Mouse (Mus musculus) midbrain, embryonic 15.5 days (tissue): Measurements from ENCODE around the gene Exosc5. TPM values are rescaled to one million over a fixed set of nuclear protein-coding genes. Genes with fewer than 3 reads are reported as not detected.

Experiments used
- ATAC-seq: fragments of 200-750 bp; cut with Nextera tagmentation; replicated peaks from 2 replicates; pipeline ENCODE4 v1.8.0; 2017; ENCODE audit warnings: moderate TSS enrichment
- H3K27ac ChIP-seq: fragments of 300-500 bp; sonication (generic); 2 replicates; pipeline ENCODE4 v1.5.1; 2015; ENCODE audit warnings: mild to moderate bottlenecking, inconsistent platforms
- H3K27me3 ChIP-seq: fragments of 300-500 bp; sonication (generic); replicated peaks from 2 replicates; pipeline ENCODE4 v1.6.1; 2015; ENCODE audit warnings: inconsistent platforms
- H3K36me3 ChIP-seq: fragments of 300-500 bp; sonication (generic); replicated peaks from 2 replicates; pipeline ENCODE4 v1.6.1; 2015; ENCODE audit warnings: inconsistent platforms
- H3K4me1 ChIP-seq: fragments of 300-500 bp; sonication (generic); 2 replicates; pipeline ENCODE4 v1.6.1; 2015; ENCODE audit warnings: inconsistent platforms
- H3K4me2 ChIP-seq: fragments of 300-500 bp; sonication (generic); 2 replicates; pipeline ENCODE4 v1.6.1; 2015; ENCODE audit warnings: inconsistent platforms, mild to moderate bottlenecking, moderate library complexity
- H3K4me3 ChIP-seq: fragments of 300-500 bp; sonication (generic); 2 replicates; pipeline ENCODE4 v1.5.1; 2015; ENCODE audit warnings: mild to moderate bottlenecking, inconsistent platforms
- H3K9ac ChIP-seq: fragments of 300-500 bp; sonication (generic); 2 replicates; pipeline ENCODE4 v1.6.1; 2015; ENCODE audit warnings: mild to moderate bottlenecking, inconsistent platforms
- H3K9me3 ChIP-seq: fragments of 300-500 bp; sonication (generic); 2 replicates; pipeline ENCODE4 v1.6.1; 2016; ENCODE audit warnings: inconsistent platforms
- WGBS: fragments of 180-500 bp; shearing (Covaris S2); methylation state at CpG from one replicate; pipeline ENCODE4 v1.1.7; 2015; ENCODE audit warnings: mixed read lengths; 5-methylcytosine and 5-hydroxymethylcytosine counted together
- polyA plus RNA-seq: library from polyadenylated mRNA; unstranded; fragments of >200 nt; fragmentation: Nextera tagmentation; extraction: Ambion mirVana; gene quantifications from 2 replicates; pipeline ENCODE4 v1.2.1, GENCODE M21; 2015

Exosc5 gene
- polyA plus RNA-seq, 1 experiment from 2014 or later = 41.0 TPM

DNA sequence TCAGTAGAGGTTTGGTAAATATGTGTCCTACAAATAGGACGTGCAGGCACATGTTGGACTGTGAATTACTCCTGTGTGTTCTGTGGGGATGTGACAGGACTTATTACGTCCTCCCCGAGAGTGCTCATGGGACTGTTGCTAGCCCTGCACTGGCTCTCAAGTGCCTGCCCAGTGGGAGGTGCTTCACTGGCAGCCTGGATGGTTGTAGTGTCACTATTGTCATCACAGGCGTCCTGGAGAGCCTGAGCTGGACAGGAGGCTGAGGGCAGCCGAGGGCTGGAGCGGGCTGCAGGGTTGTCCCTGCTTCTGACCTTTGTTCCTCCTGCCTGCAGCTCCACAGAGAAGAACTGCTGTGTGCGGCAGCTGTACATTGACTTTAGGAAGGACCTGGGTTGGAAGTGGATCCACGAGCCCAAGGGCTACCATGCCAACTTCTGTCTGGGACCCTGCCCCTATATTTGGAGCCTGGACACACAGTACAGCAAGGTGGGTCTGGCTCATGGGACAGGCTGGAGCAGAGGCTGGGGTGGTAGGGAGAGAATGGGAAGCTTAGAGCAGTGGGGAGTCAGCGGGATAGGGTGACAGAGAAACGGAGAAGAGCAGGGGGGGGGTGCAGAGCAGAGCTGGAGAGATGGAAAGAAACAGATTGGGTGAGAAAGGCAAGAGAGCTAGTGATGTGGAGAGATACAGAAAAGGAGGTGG, 45.0 kb downstream of the Exosc5 start:
- no peak overlapping the region for H3K9ac ChIP-seq
- WGBS = 20% methylated on average over 10 of the region's 10 CpGs
- H3K9me3 ChIP-seq = no peaks in the 10 kb centered on the region
- peak; percentile 53 for ATAC-seq
- no peak overlapping the region for H3K27ac ChIP-seq
- H3K36me3 ChIP-seq = no peaks in the 10 kb centered on the region
- H3K4me3 ChIP-seq = peak overlapping the region; percentile 39
- H3K4me2 ChIP-seq = peak overlapping the region; percentile 72
- peaks cover 10% of the 10 kb centered on the region; the same call in 1 of the 2 replicates for H3K27me3 ChIP-seq
- H3K4me1 ChIP-seq = peaks cover 14% of the 10 kb centered on the region

DNA sequence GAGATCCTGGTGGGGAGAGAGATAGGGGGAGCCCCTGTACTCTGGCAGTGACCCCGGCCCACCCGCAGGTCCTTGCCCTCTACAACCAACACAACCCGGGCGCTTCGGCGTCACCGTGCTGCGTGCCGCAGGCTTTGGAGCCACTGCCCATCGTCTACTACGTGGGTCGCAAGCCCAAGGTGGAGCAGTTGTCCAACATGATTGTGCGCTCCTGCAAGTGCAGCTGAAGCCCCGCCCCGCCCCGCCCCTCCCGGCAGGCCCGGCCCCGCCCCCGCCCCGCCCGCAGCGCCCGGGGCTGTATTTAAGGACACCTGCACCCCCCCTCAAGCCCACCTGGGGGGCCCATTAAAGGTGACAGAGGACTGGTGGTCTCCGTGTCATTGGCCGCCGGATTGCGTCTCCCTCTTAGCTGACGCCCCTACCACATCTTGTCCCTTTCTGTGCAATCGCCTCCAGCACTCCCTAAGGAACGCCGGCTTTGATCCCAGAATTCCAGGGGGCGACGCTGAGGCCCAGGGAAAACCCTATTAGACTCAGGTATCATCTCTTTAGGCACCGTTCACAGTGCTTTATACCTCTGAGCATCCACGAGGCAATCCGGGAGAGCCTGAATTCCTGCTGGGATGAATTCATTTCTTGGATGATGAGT, 45.9 kb downstream of the Exosc5 start:
- peaks cover 17% of the 10 kb centered on the region for H3K4me1 ChIP-seq
- WGBS = 6% methylated on average over 33 of the region's 37 CpGs
- ATAC-seq = peak; percentile 52
- H3K27me3 ChIP-seq = peaks cover 10% of the 10 kb centered on the region; the same call in 1 of the 2 replicates
- H3K4me3 ChIP-seq = peak overlapping the region; percentile 39
- peak overlapping the region; percentile 72 for H3K4me2 ChIP-seq
- no peaks in the 10 kb centered on the region for H3K9me3 ChIP-seq
- H3K27ac ChIP-seq = no peak overlapping the region
- peak overlapping the region; percentile 35 for H3K9ac ChIP-seq
- no peaks in the 10 kb centered on the region for H3K36me3 ChIP-seq

GRCm38 (mm10) chr7:25705801-25706251, 46.9 kb downstream of the Exosc5 start:
- H3K4me3 ChIP-seq = no peak overlapping the region
- H3K9ac ChIP-seq = no peak overlapping the region
- no peak for ATAC-seq
- WGBS = 69% methylated on average over 6 of the region's 6 CpGs
- H3K4me2 ChIP-seq = no peak overlapping the region
- H3K9me3 ChIP-seq = no peaks in the 10 kb centered on the region
- H3K27me3 ChIP-seq = peaks cover 10% of the 10 kb centered on the region; the same call in 1 of the 2 replicates
- H3K27ac ChIP-seq = no peak overlapping the region
- no peaks in the 10 kb centered on the region for H3K36me3 ChIP-seq
- peaks cover 26% of the 10 kb centered on the region for H3K4me1 ChIP-seq

DNA sequence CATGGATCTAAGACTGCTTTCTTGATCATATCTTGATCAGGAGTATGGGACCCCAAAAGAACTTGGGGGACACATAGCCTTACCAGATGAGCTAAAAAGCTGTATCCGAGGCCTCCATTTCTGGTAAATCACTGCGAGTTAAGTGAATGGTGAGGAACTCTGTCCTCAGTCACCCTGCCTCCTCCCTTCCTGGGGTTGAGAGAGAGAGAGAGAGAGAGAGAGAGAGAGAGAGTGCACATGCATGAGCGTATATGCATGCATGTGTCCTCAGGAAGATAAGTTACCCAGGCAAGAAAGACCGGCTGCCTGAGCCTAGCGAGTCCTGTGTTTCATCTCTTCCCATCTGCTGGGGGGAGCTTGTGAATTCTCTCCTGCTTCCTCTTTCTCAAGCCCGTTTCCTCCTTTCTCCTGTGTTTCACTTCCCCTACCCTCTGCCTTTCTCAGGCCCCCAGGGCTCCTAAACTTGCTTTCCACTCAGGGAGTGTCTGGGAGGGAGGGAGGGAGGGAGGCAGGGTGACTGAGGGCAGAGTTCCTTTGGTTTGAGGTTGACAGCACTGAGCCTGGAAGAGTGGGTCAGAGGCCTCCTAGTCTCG, 47.7 kb downstream of the Exosc5 start:
- H3K4me1 ChIP-seq = peaks cover 31% of the 10 kb centered on the region
- H3K9ac ChIP-seq = no peak overlapping the region
- H3K9me3 ChIP-seq = no peaks in the 10 kb centered on the region
- H3K36me3 ChIP-seq = no peaks in the 10 kb centered on the region
- 71% methylated on average over 7 of the region's 7 CpGs for WGBS
- peaks cover 10% of the 10 kb centered on the region; the same call in 1 of the 2 replicates for H3K27me3 ChIP-seq
- no peak for ATAC-seq
- no peak overlapping the region for H3K4me2 ChIP-seq
- no peak overlapping the region for H3K27ac ChIP-seq
- no peak overlapping the region for H3K4me3 ChIP-seq

DNA sequence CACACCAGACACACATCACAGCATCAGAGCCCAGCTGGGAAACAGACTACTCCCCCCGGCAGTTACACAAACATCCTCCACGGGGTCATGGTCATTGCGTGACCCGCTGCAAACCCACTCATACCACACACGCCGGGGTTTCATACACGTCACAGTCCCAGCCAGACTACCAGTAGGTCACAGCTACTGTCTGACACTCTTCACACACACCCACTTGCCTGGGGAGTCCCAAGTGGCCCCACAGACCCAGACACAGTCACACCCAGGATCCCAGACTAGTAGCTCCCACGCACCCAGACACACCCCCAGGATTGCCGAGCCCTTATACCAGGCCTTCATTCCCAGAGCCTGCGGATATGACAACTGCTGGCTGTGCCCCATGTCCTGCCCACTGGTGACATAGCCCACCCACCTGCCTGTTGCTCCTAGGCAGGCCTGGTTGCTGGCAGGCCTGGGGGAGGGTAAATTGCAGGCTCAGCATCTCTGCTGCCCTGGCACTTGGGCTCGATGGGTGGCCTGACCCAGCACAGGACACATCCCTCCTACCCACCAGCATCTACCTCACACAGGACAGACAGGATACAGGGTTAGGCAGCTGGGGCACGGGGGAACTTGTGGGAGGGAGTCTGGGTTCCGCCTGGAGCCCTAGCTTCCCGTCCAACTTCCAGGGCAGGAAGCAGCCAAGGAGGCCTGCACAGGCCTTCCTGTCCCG, 48.8 kb downstream of the Exosc5 start:
- Histone ChIP-seq H3K27ac (peak overlapping the region; percentile 38; the same call in 1 of the 2 replicates), H3K9me3 (no peaks in the 10 kb centered on the region), H3K27me3 (peaks cover 10% of the 10 kb centered on the region; the same call in 1 of the 2 replicates), H3K4me3 (no peak overlapping the region), H3K36me3 (no peaks in the 10 kb centered on the region), H3K4me1 (peaks cover 31% of the 10 kb centered on the region), H3K4me2 (no peak overlapping the region), H3K9ac (no peak overlapping the region)
- 73% methylated on average over 15 of the region's 15 CpGs for WGBS
- no peak for ATAC-seq

GRCm38 (mm10) chr7:25709961-25710360, 51.0 kb downstream of the Exosc5 start:
- Histone ChIP-seq H3K27me3 (no peaks in the 10 kb centered on the region), H3K9me3 (no peaks in the 10 kb centered on the region), H3K4me2 (no peak overlapping the region), H3K9ac (peak overlapping the region; percentile 34), H3K36me3 (peaks cover 17% of the 10 kb centered on the region), H3K4me3 (no peak overlapping the region), H3K4me1 (peaks cover 20% of the 10 kb centered on the region), H3K27ac (no peak overlapping the region)
- WGBS = 17% methylated on average over 12 of the region's 12 CpGs
- peak; percentile 7; the same call in 1 of the 2 replicates for ATAC-seq

GRCm38 (mm10) chr7:25710519-25711130, 51.7 kb downstream of the Exosc5 start:
- H3K4me2 ChIP-seq = peak overlapping the region; percentile 8; the same call in 1 of the 2 replicates
- ATAC-seq = peak; percentile 28; the same call in 1 of the 2 replicates

GRCm38 (mm10) chr7:25711165-25711564, 52.2 kb downstream of the Exosc5 start:
- H3K36me3 ChIP-seq = peaks cover 29% of the 10 kb centered on the region
- no peaks in the 10 kb centered on the region for H3K9me3 ChIP-seq
- no peak for ATAC-seq
- H3K9ac ChIP-seq = no peak overlapping the region
- H3K4me3 ChIP-seq = no peak overlapping the region
- peaks cover 17% of the 10 kb centered on the region for H3K4me1 ChIP-seq
- H3K27ac ChIP-seq = no peak overlapping the region
- 60% methylated on average over 5 of the region's 5 CpGs for WGBS
- H3K27me3 ChIP-seq = no peaks in the 10 kb centered on the region
- no peak overlapping the region for H3K4me2 ChIP-seq

More at GRCm38 (mm10) chr7:25710519-25711130, 51.7 kb downstream of the Exosc5 start:
- H3K27ac ChIP-seq = no peak overlapping the region
- peaks cover 24% of the 10 kb centered on the region for H3K36me3 ChIP-seq
- H3K4me3 ChIP-seq = no peak overlapping the region
- peak overlapping the region; percentile 34; the same call in 1 of the 2 replicates for H3K9ac ChIP-seq
- H3K27me3 ChIP-seq = no peaks in the 10 kb centered on the region
- WGBS = 7% methylated on average over 6 of the region's 7 CpGs
- no peaks in the 10 kb centered on the region for H3K9me3 ChIP-seq
- H3K4me1 ChIP-seq = peaks cover 17% of the 10 kb centered on the region

DNA sequence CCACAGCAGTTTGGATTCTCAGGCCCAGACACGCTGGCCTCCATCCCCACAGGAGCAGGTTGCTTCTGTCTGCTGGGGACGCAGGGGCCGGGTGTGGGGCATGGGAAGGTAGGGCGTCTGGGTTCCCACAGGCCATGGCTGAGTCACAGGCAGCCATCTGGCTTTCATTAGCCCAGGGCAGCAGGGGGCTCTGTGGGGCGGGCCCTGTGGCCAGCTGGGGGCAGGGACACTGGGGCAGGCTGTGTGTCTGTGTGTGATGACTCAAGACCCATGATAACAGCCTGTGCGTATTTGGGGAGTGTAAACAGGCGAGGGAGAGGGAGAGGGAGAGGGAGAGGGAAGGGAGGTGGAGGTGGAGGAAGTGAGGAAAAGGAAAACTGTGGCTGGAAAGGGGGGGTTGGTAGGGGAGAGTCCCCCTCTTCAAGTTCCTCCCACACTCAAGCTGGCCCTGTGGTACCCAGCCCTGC, 52.8 kb downstream of the Exosc5 start:
- 32% methylated on average over 7 of the region's 7 CpGs for WGBS
- H3K9ac ChIP-seq = no peak overlapping the region
- no peak overlapping the region for H3K4me3 ChIP-seq
- no peaks in the 10 kb centered on the region for H3K27me3 ChIP-seq
- no peak overlapping the region for H3K4me2 ChIP-seq
- no peaks in the 10 kb centered on the region for H3K9me3 ChIP-seq
- H3K36me3 ChIP-seq = peaks cover 30% of the 10 kb centered on the region
- peaks cover 17% of the 10 kb centered on the region for H3K4me1 ChIP-seq
- H3K27ac ChIP-seq = no peak overlapping the region
- ATAC-seq = 0 out of 2 replicates have a peak, but pooled peaks have one; percentile 15

DNA sequence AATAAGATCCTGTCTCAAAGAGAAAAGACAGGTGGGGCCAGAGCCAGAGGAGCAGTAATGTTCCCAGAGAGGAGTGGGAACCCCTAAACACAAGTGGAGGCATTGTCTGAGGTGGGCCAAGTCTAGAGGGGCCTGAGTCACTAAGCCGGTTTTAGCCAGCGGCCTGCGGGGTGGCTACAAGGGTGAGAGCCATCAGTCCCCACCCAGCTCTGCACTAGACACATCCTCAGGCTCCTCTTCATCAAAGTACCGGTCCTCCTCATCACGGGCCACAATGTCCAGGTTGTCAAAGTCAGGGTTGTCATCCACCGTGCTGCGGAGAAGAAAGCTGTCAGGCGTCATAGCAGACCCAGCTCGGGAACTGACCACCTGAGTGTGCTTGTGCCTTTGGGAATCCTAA, 53.8 kb downstream of the Exosc5 start:
- no peaks in the 10 kb centered on the region for H3K9me3 ChIP-seq
- no peak for ATAC-seq
- 96% methylated on average over 9 of the region's 9 CpGs for WGBS

GRCm38 (mm10) chr7:25714581-25714980, 55.6 kb downstream of the Exosc5 start:
- Histone ChIP-seq H3K4me3 (no peak overlapping the region), H3K4me2 (no peak overlapping the region), H3K27me3 (no peaks in the 10 kb centered on the region), H3K4me1 (peaks cover 36% of the 10 kb centered on the region), H3K9ac (no peak overlapping the region), H3K9me3 (no peaks in the 10 kb centered on the region), H3K36me3 (peaks cover 30% of the 10 kb centered on the region), H3K27ac (no peak overlapping the region)
- ATAC-seq = no peak
- 96% methylated on average over 8 of the region's 8 CpGs for WGBS

More for the DNA sequence above, 53.8 kb downstream of the Exosc5 start:
- Histone ChIP-seq H3K4me2 (no peak overlapping the region), H3K36me3 (peaks cover 30% of the 10 kb centered on the region), H3K27ac (no peak overlapping the region), H3K4me1 (peaks cover 25% of the 10 kb centered on the region), H3K9ac (no peak overlapping the region), H3K4me3 (no peak overlapping the region), H3K27me3 (no peaks in the 10 kb centered on the region)
